Mouse (Mus musculus) stomach, postnatal 0 days (tissue): ENCODE measurements around the gene Nhsl2.

ENCODE experiments used
- CTCF ChIP-seq: IDR thresholded peaks from 2 replicates; pipeline ENCODE4 v1.5.1; 2016; ENCODE audit warnings: antibody characterized with exemption, low read depth, mild to moderate bottlenecking, moderate library complexity
- EP300 ChIP-seq: optimal IDR thresholded peaks from 2 replicates; pipeline ENCODE3; 2016; ENCODE audit warnings: antibody characterized with exemption

GRCm38 (mm10) chrX:102005141-102005641, 156.0 kb downstream of the Nhsl2 start:
- TF ChIP-seq CTCF: no peak
- no peak for TF ChIP-seq EP300
